Mouse (Mus musculus): Measurements from ENCODE around the gene Lrpprc.

Gene Lrpprc

DNA sequence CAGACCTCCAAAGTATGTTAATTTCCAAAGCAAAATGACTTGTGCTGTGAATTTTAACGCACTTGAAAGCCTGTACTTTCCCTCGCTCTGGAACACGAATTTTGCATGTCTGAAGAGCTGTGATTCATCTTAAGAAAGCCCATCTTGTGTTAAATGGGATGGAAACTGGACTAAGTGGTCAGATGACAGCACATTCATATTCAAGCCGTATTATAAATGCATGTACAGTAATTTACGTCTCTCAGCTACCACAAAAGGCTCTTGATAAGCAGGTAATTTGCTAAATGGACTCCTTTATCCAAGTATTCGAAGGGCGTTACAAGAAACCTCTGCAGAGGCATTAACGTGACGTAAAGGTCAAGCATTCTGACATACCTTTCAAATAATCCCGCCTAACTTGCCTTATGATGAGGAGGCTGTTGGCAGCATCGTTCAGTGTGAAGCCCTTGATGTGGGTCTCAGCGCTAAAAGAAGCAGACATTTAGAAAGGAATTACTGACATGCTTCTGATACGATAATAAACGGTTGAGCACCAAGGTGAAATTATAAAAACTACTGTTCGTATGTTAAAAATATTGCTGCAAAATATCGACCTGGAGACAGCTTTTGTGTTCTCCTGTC is 74.2 kb downstream of the Lrpprc start:
- no peak for DNase-seq (ENCODE audit: low read depth, low spot score)

DNA sequence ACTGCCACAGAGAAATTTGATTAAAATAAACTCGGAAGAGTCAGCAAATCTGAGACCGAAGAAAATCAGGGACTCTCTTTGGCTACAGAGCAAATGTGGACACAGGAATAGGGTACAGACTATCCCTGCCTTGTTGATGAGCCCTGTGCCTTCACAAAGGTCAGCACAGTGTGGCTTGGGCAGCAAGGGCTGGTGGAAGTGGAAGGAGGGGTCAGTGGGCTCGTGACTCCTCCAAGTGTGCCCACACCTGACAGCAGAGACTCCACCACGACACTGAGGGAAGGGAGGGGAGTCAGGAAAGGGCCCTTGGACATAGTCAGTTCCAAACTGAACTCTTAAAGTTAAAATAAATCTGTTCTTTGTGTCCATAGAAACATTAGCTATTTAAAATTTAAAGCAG is 75.7 kb downstream of the Lrpprc start:
- no peak for DNase-seq (ENCODE audit: low read depth, low spot score)

- DNase-seq (ENCODE audit: low read depth, low spot score): no peak
Observed at GRCm38 (mm10) chr17:84713563-84714164, 76.9 kb downstream of the Lrpprc start.

- no peak for DNase-seq (ENCODE audit: low read depth, low spot score)
Observed at GRCm38 (mm10) chr17:84709403-84709851, 81.2 kb downstream of the Lrpprc start.

DNA sequence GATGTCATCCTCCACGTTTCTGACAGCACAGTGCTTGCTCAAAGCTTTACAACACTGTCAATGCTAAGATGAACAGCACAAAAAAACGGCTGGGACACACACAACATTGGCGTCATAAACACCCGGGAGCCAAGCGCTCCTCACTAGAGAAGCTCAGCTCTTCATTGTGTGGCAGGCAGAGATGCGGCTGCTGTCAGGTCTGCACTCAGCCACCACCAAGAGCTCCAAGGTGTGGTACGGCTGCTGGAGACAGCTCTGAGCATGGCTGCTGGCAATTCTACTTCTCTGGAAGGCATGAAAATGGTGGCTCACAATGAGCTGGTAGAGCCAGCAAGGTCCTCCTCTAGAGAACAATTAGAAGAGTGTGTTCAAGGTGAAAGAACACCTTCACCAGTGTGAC is 81.8 kb downstream of the Lrpprc start:
- DNase-seq (ENCODE audit: low read depth, low spot score): no peak

- DNase-seq (ENCODE audit: low read depth, low spot score): no peak
Observed at GRCm38 (mm10) chr17:84707407-84707806, 83.2 kb downstream of the Lrpprc start.

GRCm38 (mm10) chr17:84698727-84699126 is 91.9 kb downstream of the Lrpprc start:
- peak; percentile 34 for DNase-seq (ENCODE audit: low read depth, low spot score)

GRCm38 (mm10) chr17:84696537-84696936 is 94.1 kb downstream of the Lrpprc start:
- DNase-seq (ENCODE audit: low read depth, low spot score): no peak

DNA sequence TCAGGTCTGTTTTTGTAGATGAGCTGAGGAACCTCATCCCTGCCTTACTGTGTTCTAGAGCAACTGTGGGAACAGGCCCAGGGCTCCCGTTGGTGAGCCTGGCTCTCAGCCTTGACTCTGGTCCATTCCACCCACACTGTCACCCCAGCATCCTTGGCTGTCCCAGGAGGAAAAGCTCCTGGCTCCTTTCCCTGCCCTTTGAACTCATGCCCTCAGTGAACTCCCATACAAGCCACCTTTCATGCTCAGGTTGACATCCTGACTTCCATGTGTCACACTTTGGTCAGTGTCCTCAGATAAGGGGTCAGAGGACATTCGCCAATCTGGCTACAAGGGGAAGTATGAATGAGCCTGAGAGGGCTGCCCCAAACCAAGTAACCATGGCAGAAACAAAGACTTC is 96.8 kb downstream of the Lrpprc start:
- no peak for DNase-seq (ENCODE audit: low read depth, low spot score)

DNA sequence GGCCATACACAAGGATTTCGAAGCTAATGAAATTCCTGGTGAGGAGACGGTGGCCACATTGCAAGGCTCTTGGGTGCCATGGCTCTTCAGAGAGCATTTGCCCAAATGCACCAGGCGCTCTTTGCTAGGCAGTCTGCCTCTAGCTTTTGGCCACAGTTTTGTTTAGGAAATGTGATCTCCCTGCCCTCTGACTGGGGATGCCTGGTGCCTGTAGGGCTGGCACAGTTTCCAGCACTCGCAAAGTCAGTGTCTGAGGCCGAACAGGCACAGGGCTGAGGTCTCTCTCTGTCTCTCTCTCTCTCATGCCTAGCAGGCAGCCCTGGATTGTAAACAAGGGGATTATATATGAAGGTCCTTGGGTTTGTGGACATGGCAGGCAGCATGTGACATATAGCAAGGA is 100.5 kb downstream of the Lrpprc start:
- no peak for DNase-seq (ENCODE audit: low read depth, low spot score)

DNA sequence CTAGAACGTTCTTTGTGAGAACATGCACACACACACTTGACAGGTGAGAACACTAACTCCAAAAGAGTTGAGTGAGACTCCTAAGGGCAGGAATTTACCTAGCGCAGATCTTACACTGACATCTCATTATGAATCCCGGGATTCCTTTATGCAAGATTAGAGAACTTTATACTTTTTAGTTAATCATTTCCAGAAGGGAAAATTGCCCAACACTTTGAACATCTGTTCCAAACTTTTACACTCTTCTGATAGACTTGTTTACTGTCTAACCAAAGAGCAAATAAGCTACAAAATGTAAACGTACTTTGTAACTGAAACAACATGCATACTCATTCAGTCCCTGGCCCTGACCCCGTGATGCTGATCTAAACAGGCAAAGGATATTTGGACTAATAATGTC is 101.3 kb downstream of the Lrpprc start:
- DNase-seq (ENCODE audit: low read depth, low spot score): no peak

DNA sequence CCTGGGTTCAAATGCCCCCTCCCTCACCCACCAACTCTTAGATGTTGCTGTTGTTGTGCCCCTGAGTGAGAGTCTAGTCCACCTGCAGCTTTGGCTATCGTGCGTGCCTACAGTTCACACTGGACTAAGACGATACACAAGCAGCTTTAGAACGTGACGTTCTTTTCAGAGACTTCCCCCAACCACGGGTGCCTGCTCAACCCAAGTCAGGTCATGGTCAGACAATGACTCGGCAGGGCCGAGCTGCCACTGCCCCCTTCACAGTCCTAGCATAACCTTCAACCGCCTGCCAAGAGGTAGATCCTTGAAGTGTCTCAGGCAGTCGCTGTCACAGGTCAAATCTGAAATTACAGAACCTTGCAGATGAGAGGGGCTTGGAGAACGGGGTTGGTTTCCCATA is 101.8 kb downstream of the Lrpprc start:
- no peak for DNase-seq (ENCODE audit: low read depth, low spot score)

DNA sequence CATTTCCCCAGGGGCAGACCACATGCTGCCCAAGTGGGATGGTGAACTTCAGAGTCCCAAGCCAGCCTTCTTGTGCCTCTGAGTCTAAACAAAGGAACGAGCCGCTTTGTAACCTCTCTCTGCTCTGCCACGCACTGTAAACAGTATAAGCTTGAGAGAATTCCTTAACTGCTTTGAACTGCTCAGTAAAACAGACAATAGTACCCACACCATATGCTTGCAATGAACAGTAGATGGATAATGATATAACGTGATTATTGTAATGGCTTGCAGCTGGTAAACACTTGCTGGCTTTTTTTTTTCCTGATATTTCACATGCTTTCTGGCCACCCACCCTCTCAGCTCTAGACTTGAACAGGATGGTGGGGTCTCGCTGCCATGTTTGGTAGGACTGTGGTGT is 102.6 kb downstream of the Lrpprc start:
- DNase-seq (ENCODE audit: low read depth, low spot score): no peak

DNA sequence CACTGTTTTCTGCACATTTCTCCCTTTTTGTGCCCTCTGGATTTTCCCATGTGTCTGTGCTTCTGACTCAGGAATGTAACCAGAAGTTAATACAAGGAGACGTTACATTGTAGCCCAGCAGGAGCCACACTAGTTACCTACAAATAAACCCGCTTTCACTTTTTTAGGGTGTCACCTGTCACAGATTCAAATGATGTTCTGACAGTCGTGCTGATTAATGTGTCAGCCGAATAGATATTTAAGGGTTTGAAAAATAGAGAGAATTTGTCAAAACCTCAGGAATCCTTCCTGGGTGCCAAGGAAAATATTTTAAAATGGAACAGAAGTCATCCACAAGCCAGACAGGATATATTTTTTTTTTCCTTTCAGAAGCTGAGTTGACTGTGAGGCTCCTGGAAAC is 105.3 kb downstream of the Lrpprc start:
- DNase-seq (ENCODE audit: low read depth, low spot score): no peak

GRCm38 (mm10) chr17:84684284-84684683 is 106.3 kb downstream of the Lrpprc start:
- no peak for DNase-seq (ENCODE audit: low read depth, low spot score)

DNA sequence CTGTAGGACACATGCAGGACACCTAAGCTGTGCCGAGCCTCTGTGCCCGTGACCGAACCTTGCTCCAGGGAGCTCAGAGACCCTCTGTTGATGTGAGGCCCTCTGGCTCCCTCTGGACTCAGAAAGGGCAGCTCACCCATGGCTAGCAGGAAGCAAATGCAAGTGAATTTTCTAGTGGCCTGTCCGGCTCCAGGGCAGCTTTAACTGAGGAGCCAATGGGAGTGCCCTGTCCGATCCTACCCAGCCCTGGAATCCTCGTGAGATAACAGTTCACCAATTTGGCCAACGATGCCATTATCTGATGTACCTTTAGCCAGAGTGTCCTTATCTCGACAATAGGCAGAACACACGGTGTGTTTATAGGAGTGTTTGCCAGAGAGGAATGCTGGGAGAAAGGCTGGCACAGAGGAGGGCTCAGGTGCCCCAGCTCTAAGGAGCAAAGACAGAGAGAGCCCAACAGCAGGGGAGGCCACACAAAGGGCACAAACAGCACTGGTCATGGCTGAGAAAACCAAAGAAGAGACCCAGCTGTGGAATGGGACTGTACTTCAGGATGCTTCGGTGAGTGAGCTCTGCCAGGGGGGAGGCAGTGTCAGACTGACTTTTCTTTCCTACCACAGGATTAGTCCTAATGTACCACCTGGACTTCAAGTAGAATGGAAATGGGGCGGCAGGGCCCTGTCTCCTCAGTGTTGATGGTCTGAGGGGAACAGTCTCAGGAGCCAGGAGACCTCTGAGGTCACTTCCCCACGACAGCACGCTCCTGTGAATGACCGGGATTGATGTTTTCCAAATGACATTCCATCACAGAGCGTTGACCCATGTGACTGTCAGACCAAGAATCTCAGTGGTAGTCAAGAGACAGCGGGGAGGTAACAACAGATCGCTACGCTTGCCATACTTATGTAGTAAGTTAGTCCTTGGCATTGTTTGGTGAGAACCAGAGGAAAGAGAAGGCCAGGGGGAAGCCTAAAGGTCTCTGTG is 107.6 kb downstream of the Lrpprc start, which contains the start of gene Abcg5:
Abcg5 (minus strand) TSS at position 278 of the 984 bp plus-strand sequence.
- no peak for DNase-seq (ENCODE audit: low read depth, low spot score)

DNA sequence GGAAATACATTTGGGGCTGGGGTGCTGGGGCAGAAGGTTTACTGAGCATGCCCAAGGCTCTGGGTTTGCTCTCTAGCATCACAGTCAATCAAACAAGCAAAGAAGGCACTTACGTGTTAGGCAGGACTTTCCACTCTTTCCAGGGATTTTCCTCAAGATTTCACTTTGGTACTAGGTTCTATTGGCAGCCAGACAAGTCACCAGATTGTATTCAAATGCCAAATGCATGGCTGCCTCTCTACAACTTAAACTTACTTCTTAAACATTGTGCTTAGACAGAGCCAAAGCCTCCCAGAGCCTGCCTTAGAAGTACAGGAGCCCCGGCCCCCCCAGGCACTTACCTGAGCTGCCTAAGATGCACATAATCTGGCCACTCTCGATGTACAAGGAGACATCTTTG is 108.9 kb downstream of the Lrpprc start:
- no peak for DNase-seq (ENCODE audit: low read depth, low spot score)

GRCm38 (mm10) chr17:84677595-84677994 is 113.0 kb downstream of the Lrpprc start:
- no peak for DNase-seq (ENCODE audit: low read depth, low spot score)

- DNase-seq (ENCODE audit: low read depth, low spot score): no peak
Observed at GRCm38 (mm10) chr17:84675951-84676366, 114.6 kb downstream of the Lrpprc start, which contains the start of gene Abcg8. Gene Abcg8, plus strand, starts transcription at chr17:84676302.

DNA sequence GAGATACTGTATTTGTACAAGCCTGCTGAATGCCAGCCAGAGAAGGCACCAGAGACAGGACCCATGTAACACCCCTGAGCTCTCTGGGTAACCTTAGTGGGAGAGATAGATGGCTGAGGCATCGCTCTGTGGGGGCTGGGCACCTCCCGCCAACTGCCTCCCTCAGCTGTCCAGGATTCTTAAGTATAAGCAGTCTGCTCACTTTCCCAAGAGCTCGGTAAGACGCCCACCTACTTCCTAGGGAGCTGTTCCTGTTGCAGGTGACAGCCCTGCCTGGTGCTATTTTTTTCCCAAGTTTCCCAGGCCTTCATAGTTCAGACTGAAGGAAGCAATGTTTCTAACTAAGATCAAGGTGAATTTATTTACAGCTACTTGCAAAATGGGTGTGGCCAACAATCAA is 115.4 kb downstream of the Lrpprc start:
- DNase-seq (ENCODE audit: low read depth, low spot score): no peak

- no peak for DNase-seq (ENCODE audit: low read depth, low spot score)
Observed at GRCm38 (mm10) chr17:84674048-84674447, 116.5 kb downstream of the Lrpprc start.
